Mouse (Mus musculus) erythroblast, embryonic 14.5 days (primary cell): ENCODE data around the gene Adam12.

ENCODE experiments used
- GATA1 ChIP-seq: IDR thresholded peaks from 2 replicates; pipeline ENCODE4 v1.6.1; 2012; ENCODE audit warnings: low read length, inconsistent platforms, mixed read lengths
- TAL1 ChIP-seq: IDR thresholded peaks from 3 replicates; pipeline ENCODE4 v1.6.1; 2012; ENCODE audit warnings: low read length, inconsistent platforms, mixed read lengths

GRCm38 (mm10) chr7:134128087-134128522 lies 103.8 kb downstream of the Adam12 start:
- no peak for TF ChIP-seq TAL1
- no peak for TF ChIP-seq GATA1
